Mouse (Mus musculus) layer of hippocampus, postnatal 36 days (tissue): ENCODE results near the gene Dot1l. TPM values are rescaled to one million over a fixed set of nuclear protein-coding genes. Genes with fewer than 3 reads are reported as not detected.
"Not testable (repeated sequence)": the region's sequence is repeated elsewhere in the genome, so short reads cannot be mapped to it uniquely, and the experiment has no call there.

Source experiments
- DNase-seq, 2 experiments: peaks; one replicate each; pipeline ENCODE4 v3.0.0; 2022
- total RNA-seq, 2 experiments: library from RNA; stranded (reverse); gene quantifications; 2 replicates each; pipeline ENCODE4 v1.2.3; 2021

The Dot1l gene
- total RNA-seq, 2 experiments from 2014 or later = 48.6 to 61.9 TPM

DNA sequence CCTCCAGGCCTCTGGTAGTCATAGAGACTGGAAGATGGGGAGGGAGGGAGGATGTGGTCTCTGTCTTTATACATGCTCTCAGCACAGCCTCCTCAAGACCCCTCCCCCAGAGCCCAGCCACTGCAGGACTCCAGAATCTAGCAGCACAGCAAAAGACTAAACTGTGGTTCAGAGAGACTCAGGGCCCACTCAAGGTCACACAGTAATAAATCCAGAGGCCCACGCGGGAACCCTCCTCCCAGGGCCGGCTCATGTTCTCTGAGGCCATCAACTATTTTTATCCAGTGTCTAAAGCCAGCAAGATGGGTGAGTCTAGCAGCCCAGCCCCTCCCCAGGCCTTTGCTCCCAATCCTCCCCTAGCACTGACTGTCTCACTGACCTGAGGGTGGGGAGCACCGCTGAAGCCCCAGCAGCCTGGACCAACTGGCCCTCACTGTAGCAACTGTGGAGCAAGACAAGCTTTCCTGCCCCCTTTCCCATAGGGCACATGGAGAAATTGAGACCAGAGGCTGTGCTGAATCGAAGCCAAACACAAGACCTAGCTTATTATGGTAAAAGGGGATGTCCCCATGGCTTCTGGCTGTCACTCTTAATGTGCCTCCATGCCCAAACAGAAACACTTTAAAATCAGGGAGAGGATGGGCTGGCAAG, 57.5 kb downstream of the Dot1l start:
- DNase-seq = no peak

DNA sequence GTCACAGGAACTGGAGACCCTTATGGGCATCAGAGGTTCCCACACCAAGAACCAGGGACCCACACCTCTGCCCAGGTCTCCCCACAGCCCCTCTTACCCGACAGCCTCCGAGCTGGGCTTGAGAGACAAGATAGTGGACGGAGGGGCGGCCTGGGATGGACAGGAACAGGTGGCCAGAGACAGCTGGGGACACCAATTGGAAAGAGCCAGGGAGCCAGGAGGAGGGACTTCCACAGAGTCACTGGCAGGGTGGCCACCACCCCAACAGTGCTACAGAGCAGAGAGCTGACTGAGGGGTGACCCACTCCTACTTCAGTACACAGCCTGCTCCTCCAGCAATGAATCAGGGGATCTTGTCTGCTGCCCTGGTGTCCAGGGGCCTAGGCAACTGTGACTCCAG, 58.4 kb downstream of the Dot1l start, which contains the start of gene Jsrp1:
Jsrp1 (minus strand) TSS at position 133 of the 400 bp plus-strand sequence.
- no peak for DNase-seq

DNA sequence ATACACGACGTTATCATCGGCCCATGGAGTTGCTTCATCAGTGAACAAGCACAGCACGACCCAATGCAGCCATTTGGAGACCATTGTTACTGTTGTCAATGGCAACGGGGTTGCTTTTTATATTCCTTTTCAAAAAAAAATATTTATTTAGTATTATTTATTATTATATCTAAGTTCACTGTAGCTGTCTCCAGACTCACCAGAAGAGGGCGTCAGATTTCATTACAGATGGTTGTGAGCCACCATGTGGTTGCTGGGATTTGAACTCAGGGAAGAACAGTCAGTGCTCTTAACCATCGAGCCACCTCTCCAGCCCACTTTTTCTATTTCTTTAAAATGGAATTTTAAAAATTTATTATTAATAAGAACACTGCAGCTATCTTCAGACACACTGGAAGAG, 59.8 kb downstream of the Dot1l start:
- DNase-seq = no peak

- DNase-seq = not testable (repeated sequence)
These were observed 61.3 kb downstream of the Dot1l start for GRCm38 (mm10) chr10:80816303-80816702.

DNA sequence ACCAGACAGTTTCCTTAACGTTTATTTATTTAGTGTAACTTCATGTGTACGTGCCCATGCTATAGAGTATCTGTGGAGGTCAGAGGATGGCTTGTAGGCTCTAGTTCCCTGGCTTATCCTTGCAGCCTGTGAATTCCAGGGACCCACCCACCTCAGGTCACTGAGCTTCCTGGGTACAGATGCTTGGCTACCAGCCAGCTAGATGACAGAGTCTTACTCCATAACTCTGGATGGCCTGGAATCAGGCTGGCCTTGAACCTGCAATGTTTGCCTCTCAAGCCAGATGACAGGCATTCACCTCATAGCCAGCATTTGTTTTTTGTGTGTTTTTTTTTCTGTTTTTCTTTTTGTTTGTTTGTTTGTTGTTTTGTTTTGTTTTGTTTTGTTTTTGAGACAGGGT, 62.2 kb downstream of the Dot1l start:
- no peak for DNase-seq

DNA sequence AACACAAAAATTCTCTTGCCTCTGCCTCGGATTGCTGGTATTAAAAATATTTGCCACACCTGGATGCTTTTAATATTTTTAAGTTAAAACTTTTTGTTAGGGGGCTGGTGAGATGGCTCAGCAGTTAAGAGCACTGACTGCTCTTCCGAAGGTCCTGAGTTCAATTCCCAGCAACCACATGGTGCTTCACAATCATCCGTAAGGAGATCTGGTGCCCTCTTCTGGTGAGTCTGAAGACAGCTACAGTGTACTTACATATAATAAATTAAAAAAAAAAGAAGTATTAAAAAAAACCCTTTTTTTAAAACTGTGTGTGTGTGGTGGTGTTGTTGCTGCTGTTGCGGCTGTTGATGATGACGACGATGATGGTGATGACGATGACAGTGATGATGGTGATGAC, 62.9 kb downstream of the Dot1l start:
- not testable (repeated sequence) for DNase-seq

GRCm38 (mm10) chr10:80818599-80819281, 63.7 kb downstream of the Dot1l start:
- no peak for DNase-seq

- no peak for DNase-seq
These were observed 64.4 kb downstream of the Dot1l start for GRCm38 (mm10) chr10:80819406-80819805.

- DNase-seq = no peak
These were observed 67.0 kb downstream of the Dot1l start for GRCm38 (mm10) chr10:80821991-80822390.

GRCm38 (mm10) chr10:80822528-80822927, 67.5 kb downstream of the Dot1l start:
- DNase-seq = no peak

DNA sequence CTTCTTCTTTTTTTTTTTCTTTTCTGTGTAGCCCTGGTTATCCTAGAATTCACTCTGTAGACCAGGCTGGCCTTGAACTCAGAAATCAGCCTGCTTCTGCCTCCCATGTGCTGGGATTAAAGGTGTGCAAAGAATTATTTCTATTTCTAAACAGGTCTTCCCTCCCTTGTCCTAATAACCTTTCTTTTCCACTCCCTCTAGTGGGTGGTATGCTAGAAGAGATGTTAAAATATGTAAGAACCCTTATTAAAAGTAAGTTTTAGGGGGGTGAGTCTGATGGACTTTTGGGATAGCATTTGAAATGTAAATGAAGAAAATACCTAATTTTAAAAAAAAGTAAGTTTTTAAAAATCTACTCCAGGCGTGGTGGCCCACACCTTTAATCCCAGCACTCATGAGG, 68.3 kb downstream of the Dot1l start:
- no peak for DNase-seq

GRCm38 (mm10) chr10:80823847-80824643, 69.0 kb downstream of the Dot1l start:
- no peak for DNase-seq

GRCm38 (mm10) chr10:80824827-80825226, 69.8 kb downstream of the Dot1l start:
- DNase-seq = no peak

GRCm38 (mm10) chr10:80826151-80827062, 71.4 kb downstream of the Dot1l start, which contains the start of gene Oaz1:
Gene Oaz1, plus strand, starts transcription at chr10:80826656.
- DNase-seq = peak; percentile 98 to 99

- DNase-seq = no peak
These were observed 72.3 kb downstream of the Dot1l start for GRCm38 (mm10) chr10:80827063-80827869.

DNA sequence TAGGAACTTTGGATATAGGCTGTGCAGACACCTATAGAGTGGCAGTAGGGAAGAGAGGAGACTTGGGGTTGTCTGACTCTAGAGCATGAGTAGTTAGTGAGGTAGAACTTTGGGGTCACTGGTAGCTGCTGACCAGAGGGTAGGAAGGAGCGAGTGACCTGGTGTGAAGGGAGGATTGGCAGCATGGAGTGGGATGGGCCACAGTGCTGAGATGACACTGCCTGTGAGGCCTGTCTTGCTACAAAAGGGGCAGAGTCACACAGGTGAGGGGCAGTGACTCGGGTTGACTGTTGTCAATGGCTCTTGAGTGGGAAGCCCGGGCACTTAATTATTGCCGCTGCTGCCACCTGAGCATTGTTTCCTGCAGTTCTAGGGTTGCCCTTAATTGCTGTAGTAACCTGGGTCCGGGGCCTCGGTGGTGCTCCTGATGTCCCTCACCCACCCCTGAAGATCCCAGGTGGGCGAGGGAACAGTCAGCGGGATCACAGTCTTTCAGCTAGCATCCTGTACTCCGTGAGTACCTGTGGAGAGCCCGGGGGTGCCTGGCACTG, 72.9 kb downstream of the Dot1l start:
- DNase-seq = no peak

- DNase-seq = not testable (repeated sequence)
These were observed 73.6 kb downstream of the Dot1l start for GRCm38 (mm10) chr10:80828587-80828986.

DNA sequence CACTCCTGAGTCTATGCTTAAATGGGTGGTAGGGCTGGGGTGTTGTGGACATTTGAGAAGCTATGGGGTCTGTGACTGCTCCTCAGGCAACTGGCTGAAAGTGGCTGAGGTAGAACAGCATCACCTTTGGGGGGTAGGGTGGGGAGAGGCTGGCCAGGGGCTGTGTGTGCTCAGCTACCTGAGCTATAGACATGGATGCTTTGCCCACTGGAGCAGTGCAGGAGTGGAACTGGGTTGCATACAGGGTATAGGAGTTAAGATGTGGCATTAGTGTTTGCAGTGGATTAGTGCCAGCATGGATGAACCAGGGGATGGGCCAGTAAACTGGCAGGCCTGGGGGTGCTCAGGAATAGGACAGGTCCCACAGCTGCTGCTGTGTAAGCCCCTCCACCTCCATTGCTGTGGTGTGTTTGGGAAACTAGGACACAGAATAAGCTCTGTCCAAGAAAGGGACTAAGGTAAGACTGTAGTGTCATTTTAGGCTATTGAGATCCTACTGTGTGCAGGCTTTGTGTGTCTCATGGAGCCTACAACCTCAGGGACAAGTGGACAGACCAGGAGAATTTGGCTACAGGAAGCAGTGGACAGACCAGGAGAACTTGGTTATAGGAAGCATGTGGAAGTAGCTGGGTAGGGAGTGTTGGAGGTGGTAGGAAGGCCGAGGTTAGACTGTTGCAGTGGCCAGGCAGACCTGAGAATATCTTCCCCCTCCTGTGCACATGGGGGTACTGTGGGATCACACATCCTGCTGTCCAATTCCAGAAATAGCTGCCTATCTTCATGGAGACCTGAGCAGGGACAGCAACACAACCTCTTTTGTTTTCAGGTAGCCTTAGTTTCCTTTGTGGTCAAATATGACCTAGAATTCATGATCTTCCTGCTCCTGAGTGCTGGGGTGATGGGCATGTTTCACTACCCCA, 74.6 kb downstream of the Dot1l start:
- DNase-seq = no peak

GRCm38 (mm10) chr10:80831136-80831535, 76.1 kb downstream of the Dot1l start:
- DNase-seq = no peak

DNA sequence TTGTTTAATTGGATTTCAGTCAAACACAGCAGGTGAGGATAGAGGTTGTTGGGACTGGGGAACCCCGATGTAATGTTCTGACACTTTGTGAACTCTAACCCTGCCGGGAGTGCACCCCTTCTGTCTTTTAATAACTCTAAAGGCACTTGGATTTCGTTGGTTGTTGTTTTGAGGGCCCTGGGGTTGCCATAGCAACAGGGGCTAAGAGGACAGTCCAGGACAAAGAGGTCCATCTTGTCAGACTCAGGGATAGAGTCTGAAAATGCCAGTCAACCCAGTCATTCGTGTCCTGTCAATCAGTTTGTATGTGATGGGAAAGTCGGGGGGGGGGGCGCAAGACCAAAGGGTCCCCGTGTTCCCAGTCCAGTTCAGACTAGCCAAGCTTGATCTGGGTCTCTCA, 77.8 kb downstream of the Dot1l start:
- no peak for DNase-seq
